Mouse (Mus musculus): ENCODE results near the gene Frmd4a. TPM values are rescaled to one million over a fixed set of nuclear protein-coding genes. Genes with fewer than 3 reads are reported as not detected.

Frmd4a gene
- total and polyA plus RNA-seq, 2 experiments from 2014 or later, result 40.7 to 55.8 TPM

- H3K4me1 ChIP-seq (ENCODE audit: insufficient read depth, low read length), result no peaks in the 10 kb centered on the region
- TF ChIP-seq CTCF (IDR thresholded peaks at IDR 0.05; ENCODE audit: low read depth), result no peak
- H3K36me3 ChIP-seq (ENCODE audit: insufficient read depth, low read length), result no peaks in the 10 kb centered on the region
- H3K4me2 ChIP-seq (ENCODE audit: low read depth, low read length), result no peak overlapping the region
- H3K27me3 ChIP-seq (ENCODE audit: insufficient read depth, low read length), result no peaks in the 10 kb centered on the region
- no peak overlapping the region for H3K4me3 ChIP-seq (ENCODE audit: low read length)
- H3K27ac ChIP-seq, result no peak overlapping the region
- no peak overlapping the region for H3K9ac ChIP-seq (replicated peaks; ENCODE audit: low read length)
- no peak for ATAC-seq
- no peaks in the 10 kb centered on the region for H3K9me3 ChIP-seq (ENCODE audit: low read length)
- 78% methylated on average over 5 of the region's 5 CpGs for WGBS
- no peak for DNase-seq (ENCODE audit: low spot score)
These were observed 326.9 kb downstream of the Frmd4a start for GRCm38 (mm10) chr2:4344411-4344810.

- no peak overlapping the region for H3K9ac ChIP-seq (replicated peaks; ENCODE audit: low read length)
- no peak overlapping the region for H3K27ac ChIP-seq
- H3K9me3 ChIP-seq (ENCODE audit: low read length), result no peaks in the 10 kb centered on the region
- H3K4me2 ChIP-seq (ENCODE audit: low read depth, low read length), result no peak overlapping the region
- H3K27me3 ChIP-seq (ENCODE audit: insufficient read depth, low read length), result no peaks in the 10 kb centered on the region
- no peak for ATAC-seq
- no peak for DNase-seq (ENCODE audit: low spot score)
- no peaks in the 10 kb centered on the region for H3K4me1 ChIP-seq (ENCODE audit: insufficient read depth, low read length)
- H3K36me3 ChIP-seq (ENCODE audit: insufficient read depth, low read length), result no peaks in the 10 kb centered on the region
- no peak for TF ChIP-seq CTCF (IDR thresholded peaks at IDR 0.05; ENCODE audit: low read depth)
- no peak overlapping the region for H3K4me3 ChIP-seq (ENCODE audit: low read length)
- 67% methylated on average over 6 of the region's 6 CpGs for WGBS
These were observed 328.7 kb downstream of the Frmd4a start for GRCm38 (mm10) chr2:4346232-4346631.

DNA sequence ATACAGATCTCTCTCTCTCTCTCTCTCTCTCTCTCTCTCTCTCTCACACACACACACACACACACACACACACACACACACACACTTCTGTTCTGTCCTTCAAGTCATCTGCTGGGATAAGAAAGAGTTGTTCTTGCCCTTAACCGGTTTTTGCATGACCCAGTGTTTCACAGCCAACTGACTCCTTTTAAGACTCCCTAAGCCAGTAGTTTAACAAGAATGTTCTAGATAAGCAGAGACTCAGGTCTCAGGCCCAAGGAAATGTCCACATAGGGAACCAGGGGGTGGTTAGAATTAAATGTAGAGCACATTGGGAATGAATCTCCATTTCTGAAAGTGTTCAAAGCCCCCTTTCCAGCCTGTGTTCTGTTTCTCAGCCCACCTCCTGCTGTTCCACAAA is 329.4 kb downstream of the Frmd4a start:
- no peak overlapping the region for H3K27ac ChIP-seq
- no peaks in the 10 kb centered on the region for H3K27me3 ChIP-seq (ENCODE audit: insufficient read depth, low read length)
- no peaks in the 10 kb centered on the region for H3K36me3 ChIP-seq (ENCODE audit: insufficient read depth, low read length)
- 50% methylated on average over 1 of the region's 1 CpGs for WGBS
- H3K4me1 ChIP-seq (ENCODE audit: insufficient read depth, low read length), result no peaks in the 10 kb centered on the region
- no peak for TF ChIP-seq CTCF (IDR thresholded peaks at IDR 0.05; ENCODE audit: low read depth)
- ATAC-seq (no peak), DNase-seq (ENCODE audit: low spot score) (no peak)
- no peak overlapping the region for H3K4me2 ChIP-seq (ENCODE audit: low read depth, low read length)
- no peak overlapping the region for H3K4me3 ChIP-seq (ENCODE audit: low read length)
- H3K9me3 ChIP-seq (ENCODE audit: low read length), result no peaks in the 10 kb centered on the region
- no peak overlapping the region for H3K9ac ChIP-seq (replicated peaks; ENCODE audit: low read length)

DNA sequence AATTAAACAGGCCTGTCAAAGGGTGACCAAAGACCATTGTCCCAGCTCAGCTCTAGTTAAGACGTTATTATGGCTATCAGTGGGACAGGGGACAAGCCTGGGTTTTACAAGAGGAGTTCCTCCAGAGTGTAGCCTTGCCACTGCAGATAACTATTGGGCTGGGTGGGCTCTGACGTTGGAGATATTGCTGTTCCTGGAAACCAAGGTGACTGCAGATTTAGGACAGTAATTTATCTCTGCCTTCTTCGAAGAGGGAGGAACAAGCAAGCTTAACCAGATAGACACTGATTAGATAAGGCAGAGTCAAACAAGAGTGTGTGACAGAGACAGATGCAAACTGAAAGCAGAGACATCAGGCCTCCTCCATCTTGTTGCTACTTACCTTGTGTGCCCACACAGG is 330.3 kb downstream of the Frmd4a start:
- no peak overlapping the region for H3K4me2 ChIP-seq (ENCODE audit: low read depth, low read length)
- no peak overlapping the region for H3K9ac ChIP-seq (replicated peaks; ENCODE audit: low read length)
- H3K27me3 ChIP-seq (ENCODE audit: insufficient read depth, low read length), result no peaks in the 10 kb centered on the region
- H3K36me3 ChIP-seq (ENCODE audit: insufficient read depth, low read length), result no peaks in the 10 kb centered on the region
- WGBS, result 68% methylated on average over 3 of the region's 3 CpGs
- no peak for TF ChIP-seq CTCF (IDR thresholded peaks at IDR 0.05; ENCODE audit: low read depth)
- no peaks in the 10 kb centered on the region for H3K4me1 ChIP-seq (ENCODE audit: insufficient read depth, low read length)
- H3K4me3 ChIP-seq (ENCODE audit: low read length), result no peak overlapping the region
- H3K9me3 ChIP-seq (ENCODE audit: low read length), result no peaks in the 10 kb centered on the region
- DNase-seq (ENCODE audit: low spot score) (no peak), ATAC-seq (no peak)
- no peak overlapping the region for H3K27ac ChIP-seq

GRCm38 (mm10) chr2:4348509-4348908 is 331.0 kb downstream of the Frmd4a start:
- ATAC-seq, result no peak
- WGBS, result 62% methylated on average over 5 of the region's 5 CpGs

GRCm38 (mm10) chr2:4356812-4357384 is 339.4 kb downstream of the Frmd4a start:
- no peak for TF ChIP-seq CTCF (IDR thresholded peaks at IDR 0.05; ENCODE audit: low read depth)
- 86% methylated on average over 7 of the region's 7 CpGs for WGBS
- no peaks in the 10 kb centered on the region for H3K4me1 ChIP-seq (ENCODE audit: insufficient read depth, low read length)
- no peak overlapping the region for H3K4me2 ChIP-seq (ENCODE audit: low read depth, low read length)
- H3K36me3 ChIP-seq (ENCODE audit: insufficient read depth, low read length), result no peaks in the 10 kb centered on the region
- no peaks in the 10 kb centered on the region for H3K27me3 ChIP-seq (ENCODE audit: insufficient read depth, low read length)
- no peak overlapping the region for H3K4me3 ChIP-seq (ENCODE audit: low read length)
- no peaks in the 10 kb centered on the region for H3K9me3 ChIP-seq (ENCODE audit: low read length)
- no peak for ATAC-seq
- DNase-seq (ENCODE audit: low spot score), result no peak
- no peak overlapping the region for H3K27ac ChIP-seq
- no peak overlapping the region for H3K9ac ChIP-seq (replicated peaks; ENCODE audit: low read length)

More at GRCm38 (mm10) chr2:4348509-4348908, 331.0 kb downstream of the Frmd4a start:
- Histone ChIP-seq H3K9ac (replicated peaks; ENCODE audit: low read length) (no peak overlapping the region), H3K36me3 (ENCODE audit: insufficient read depth, low read length) (no peaks in the 10 kb centered on the region), H3K4me3 (ENCODE audit: low read length) (no peak overlapping the region), H3K27ac (no peak overlapping the region), H3K27me3 (ENCODE audit: insufficient read depth, low read length) (no peaks in the 10 kb centered on the region), H3K9me3 (ENCODE audit: low read length) (no peaks in the 10 kb centered on the region), H3K4me1 (ENCODE audit: insufficient read depth, low read length) (no peaks in the 10 kb centered on the region), H3K4me2 (ENCODE audit: low read depth, low read length) (no peak overlapping the region)
- no peak for DNase-seq (ENCODE audit: low spot score)
- no peak for TF ChIP-seq CTCF (IDR thresholded peaks at IDR 0.05; ENCODE audit: low read depth)

DNA sequence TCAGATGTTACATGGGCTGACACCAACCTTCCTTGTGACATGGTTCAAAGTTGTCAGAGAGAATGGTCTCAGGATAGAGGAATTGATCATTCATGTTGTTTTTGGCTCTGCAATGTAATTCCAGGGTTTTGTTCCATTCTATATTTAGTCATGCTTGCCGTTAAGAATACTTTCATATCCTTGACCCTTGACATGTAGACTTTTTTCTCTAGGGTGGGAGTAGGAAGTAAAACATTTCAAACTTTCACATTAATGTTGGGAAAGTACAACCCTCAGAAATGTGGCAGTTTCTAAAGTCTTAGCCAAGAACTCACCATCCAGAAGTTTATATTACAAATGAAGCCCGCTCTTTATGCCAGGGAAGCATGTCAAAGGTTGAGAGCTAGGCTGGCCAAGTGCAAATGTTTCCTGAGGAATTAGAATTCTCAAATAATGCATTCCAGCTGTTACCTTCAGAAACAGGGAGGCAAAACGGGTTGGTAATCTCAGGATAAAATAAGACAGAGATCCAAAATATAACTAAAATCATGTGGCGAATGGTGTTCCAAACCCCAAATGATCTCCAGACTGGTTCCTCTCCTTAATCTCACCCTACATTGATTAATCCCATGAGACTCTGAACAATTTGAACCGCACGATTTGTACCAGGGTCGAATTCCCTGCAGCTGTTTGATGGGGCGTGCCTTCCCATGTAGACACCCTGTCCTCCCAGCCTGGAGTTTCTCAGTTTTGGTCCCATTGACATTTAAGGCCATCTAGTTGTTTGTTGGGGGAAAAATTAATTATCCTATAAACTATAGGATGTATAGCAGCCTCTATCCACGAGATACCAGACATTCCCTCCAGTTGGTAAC is 344.7 kb downstream of the Frmd4a start:
- H3K4me1 ChIP-seq (ENCODE audit: insufficient read depth, low read length), result no peaks in the 10 kb centered on the region
- H3K27me3 ChIP-seq (ENCODE audit: insufficient read depth, low read length), result no peaks in the 10 kb centered on the region
- ATAC-seq (no peak), DNase-seq (ENCODE audit: low spot score) (no peak)
- H3K9ac ChIP-seq (replicated peaks; ENCODE audit: low read length), result no peak overlapping the region
- TF ChIP-seq CTCF (IDR thresholded peaks at IDR 0.05; ENCODE audit: low read depth), result no peak
- no peaks in the 10 kb centered on the region for H3K36me3 ChIP-seq (ENCODE audit: insufficient read depth, low read length)
- no peak overlapping the region for H3K4me2 ChIP-seq (ENCODE audit: low read depth, low read length)
- H3K4me3 ChIP-seq (ENCODE audit: low read length), result no peak overlapping the region
- 80% methylated on average over 9 of the region's 9 CpGs for WGBS
- H3K9me3 ChIP-seq (ENCODE audit: low read length), result no peaks in the 10 kb centered on the region
- no peak overlapping the region for H3K27ac ChIP-seq

Data from hindbrain, postnatal 0 days (tissue).